Mouse (Mus musculus) cerebellum, adult 2 months (tissue): Measurements from ENCODE around the gene Ppm1e.
"Not testable (repeated sequence)": the region's sequence is repeated elsewhere in the genome, so short reads cannot be mapped to it uniquely, and the experiment has no call there.

Experiments used
- CTCF ChIP-seq: fragments of 200-500 bp; IDR thresholded peaks from 2 replicates; pipeline ENCODE4 v1.5.1; 2011; ENCODE audit warnings: low read depth, mild to moderate bottlenecking, control low read depth, low read length, moderate library complexity, borderline replicate concordance; ENCODE audit not compliant: insufficient read depth
- POLR2A ChIP-seq: fragments of 200-500 bp; IDR thresholded peaks from 2 replicates; pipeline ENCODE4 v1.6.1; 2011; ENCODE audit warnings: low read length, control low read depth, borderline replicate concordance; ENCODE audit not compliant: insufficient read depth

GRCm38 (mm10) chr11:87261705-87262104 is 97.1 kb downstream of the Ppm1e start:
- TF ChIP-seq POLR2A, CTCF: not testable (repeated sequence)
